Mouse (Mus musculus) spleen, adult 12 weeks (tissue): ENCODE results near the gene Tspan11.
A peak's percentile ranks its signal among the peaks of the same experiment; 100 is the strongest.

Experiments
- DNase-seq: peaks from one replicate; pipeline ENCODE4 v3.0.0; 2022; ENCODE audit warnings: low spot score

The Tspan11 gene

DNA sequence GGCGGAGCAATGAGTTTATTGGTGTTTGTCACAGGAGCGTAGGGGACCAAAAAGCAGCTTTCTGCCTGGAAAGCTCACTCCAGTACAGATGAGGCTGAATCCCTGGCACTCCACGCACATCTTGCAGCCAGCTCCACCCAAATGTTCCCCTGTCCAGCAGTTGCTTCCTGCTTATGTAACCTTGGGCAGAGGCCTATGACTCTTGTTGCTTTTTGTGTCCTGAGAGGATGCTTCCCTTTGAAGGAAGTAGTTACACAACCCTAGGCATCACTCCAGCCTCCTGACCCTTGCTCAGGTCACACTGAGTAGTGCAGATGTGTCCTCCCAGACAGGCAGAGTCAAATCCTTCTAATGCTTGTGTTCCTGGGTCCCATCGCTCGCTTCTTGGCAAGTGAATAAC lies 46.5 kb downstream of the Tspan11 start:
- DNase-seq, result no peak

DNA sequence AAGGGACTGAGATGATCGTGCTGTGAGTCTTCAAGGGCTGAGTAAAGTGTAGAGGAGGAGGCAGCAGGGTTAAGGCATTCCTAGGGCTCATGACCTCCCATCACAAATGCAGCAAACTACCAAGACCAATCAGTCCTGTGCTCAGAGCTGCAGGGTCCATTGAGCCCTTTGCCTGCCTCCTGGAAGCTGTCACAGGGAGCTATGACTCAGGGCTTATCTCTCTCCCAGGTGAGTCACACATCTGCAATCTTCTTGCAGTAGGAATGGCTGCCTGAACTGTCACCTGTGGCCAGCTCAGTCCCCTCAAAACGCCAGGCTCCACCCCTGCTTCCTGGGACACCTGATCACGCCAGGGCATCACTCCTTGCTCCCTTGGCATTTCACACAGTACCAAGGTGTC lies 47.7 kb downstream of the Tspan11 start:
- DNase-seq, result no peak

DNA sequence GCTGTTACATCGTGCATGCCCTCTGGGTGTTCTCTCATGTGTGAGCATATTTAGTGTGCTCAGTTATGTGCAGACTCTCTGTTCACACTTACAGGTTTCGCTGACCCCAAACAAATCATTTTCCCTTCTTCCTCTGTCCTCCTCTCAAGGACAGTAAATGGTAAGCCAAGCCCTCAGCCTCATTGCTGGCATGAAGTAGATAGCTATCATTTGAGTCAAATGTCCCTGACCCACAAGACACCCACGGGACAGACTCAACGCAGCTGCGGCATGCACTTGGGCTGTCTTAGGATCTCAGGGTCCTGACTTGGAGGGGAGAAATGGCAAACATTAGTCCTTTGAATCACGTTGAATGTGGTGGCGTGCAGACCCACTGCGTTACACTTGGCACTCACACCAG lies 55.0 kb downstream of the Tspan11 start:
- DNase-seq, result no peak

DNA sequence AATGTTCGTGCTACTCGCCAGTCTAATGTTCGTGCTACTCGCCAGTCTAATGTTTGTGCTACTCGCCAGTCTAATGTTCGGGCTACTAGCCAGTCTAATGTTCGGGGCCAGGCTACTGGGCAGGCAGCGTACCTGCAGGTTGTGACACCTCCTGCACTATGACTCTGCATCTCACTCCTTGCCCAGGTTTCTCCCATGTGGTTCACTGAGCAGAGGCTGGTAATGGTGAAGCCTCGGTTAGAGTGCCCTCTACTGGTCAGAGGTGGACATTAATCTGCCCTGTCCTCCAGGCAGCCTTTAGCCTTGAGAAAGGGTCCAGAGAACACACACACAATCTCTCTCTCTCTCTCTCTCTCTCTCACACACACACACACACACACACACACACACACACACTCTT lies 58.3 kb downstream of the Tspan11 start:
- peak; percentile 8 for DNase-seq

DNA sequence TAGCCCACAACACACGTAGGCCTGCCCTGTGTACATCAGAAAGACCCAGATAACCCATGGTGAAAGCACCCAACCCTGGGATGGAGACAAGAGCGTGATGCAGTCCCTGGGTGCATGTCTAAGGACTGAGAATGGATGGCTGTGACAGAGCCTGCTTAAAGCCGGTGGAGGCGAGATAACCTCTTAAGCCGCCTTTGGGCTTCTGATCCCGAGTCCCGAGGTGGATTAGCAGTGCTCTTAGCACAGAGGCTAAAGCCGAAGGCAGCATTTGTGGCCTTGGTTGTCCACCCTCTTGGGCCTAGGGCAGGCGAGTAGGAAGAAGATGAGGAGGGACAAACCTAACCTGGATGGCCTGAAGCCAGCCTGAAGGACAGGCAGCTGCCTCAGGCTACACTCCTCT lies 61.3 kb downstream of the Tspan11 start:
- no peak for DNase-seq

DNA sequence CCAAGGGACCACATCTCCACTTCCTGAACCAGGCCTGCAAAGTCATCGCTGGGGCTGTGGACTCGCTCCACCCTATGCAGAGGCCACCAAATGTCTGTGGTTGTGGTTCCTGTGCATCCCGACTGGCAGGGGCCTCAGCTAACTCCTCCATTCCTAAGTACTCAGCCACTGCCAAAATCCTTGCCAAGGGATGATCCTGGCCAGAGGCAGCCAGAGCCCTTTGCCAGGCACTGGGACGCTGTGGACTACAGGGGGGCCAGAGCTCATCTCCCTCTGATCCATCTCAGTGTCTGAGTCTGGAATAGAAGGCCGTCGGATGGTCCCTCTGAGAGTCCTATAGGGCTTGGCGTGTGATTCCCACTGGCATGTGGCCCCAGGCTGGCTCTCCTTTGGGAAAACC lies 62.5 kb downstream of the Tspan11 start:
- no peak for DNase-seq

DNA sequence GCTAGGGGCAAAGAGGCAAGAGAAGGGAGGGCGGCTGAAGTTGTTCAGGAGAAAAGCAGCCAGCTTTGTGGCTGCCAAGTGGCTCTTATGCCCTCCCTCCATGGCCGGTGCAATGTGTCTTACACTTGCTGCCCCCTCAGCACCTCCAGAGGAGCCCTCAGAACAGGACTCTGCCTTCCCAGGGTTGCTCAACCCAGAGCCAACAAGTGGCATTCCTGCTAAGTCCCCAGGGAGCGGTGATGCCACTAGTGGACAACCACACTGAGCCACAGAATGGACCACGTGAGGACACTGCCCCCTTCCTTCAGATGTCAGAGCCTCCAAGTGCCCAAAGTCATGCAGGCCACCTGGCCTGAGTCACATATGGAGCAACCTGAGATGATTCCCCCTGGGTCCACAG lies 65.7 kb downstream of the Tspan11 start:
- no peak for DNase-seq

DNA sequence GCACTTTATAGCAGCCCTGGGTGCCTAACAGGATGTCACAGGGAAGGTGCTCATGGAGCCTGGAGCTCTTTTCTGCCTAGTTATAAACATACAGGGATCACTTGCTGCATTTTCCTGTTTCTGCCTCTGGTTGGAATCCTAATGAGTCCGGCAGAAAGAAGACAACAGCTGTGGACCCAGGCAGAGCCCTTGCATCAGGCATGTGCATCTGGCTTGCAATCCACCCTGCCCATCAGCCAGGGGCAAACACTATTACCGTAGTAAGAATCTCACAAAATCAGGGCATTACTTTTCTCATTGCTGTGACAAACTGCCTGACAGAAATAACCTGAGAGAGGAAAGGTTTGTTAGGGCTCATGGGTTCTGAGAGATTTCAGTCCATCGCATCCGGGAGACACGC lies 68.8 kb downstream of the Tspan11 start:
- DNase-seq, result no peak

DNA sequence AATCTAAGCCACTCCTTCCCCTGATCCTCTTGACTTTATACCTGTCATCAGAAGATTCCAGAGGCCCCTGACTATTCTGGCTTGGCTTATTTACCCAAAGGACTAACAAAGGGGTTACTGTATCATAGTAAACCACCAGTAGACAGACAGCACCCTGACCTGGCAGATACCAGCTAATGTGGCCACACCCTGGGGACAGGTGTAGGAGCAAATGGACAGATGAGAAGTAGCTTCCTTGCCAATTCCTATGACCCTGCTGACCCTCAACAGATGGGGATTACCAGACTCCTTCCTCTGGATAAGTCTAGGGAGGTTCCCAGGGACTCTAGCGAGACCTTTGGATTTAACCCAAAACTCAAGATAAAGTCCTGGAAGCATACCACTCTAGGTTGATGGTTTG lies 72.8 kb downstream of the Tspan11 start:
- DNase-seq, result no peak

DNA sequence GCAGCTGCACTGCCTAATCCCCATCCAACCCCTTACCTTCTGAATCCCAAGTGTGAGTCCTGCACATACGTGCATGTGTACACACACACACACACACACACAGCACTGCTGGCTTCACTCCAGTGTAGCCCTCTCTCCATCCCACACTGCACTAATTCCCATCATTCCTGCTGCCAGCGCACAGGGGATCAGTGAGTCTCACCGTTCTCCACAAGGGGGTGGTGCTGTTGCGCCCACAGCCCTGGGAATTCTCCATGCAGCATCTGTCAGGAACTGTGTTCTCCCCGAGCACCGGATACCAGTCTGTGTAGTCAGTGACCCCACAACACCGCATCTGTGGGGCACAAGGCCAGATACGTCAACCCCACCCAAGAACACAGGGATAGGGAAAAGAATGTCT lies 78.1 kb downstream of the Tspan11 start:
- DNase-seq, result no peak

DNA sequence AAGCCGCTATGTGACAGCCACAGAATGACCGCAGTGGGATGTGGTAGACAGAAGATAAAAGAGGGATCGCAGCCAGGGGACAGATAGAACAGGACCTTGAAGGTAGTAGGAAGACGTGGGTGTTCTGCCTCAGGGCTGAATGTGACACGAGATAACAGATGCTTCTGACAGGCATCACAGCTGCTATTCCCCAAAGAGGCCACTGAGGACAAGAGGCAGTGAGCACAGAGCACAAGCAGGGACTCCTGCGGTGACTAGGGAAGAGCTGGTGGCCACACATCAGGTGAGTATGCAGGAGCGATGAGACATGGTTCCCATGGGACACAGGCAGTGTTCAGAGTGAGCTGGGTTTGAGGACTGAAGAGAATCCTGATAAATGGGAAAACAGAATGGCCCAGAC lies 82.3 kb downstream of the Tspan11 start:
- DNase-seq, result no peak

DNA sequence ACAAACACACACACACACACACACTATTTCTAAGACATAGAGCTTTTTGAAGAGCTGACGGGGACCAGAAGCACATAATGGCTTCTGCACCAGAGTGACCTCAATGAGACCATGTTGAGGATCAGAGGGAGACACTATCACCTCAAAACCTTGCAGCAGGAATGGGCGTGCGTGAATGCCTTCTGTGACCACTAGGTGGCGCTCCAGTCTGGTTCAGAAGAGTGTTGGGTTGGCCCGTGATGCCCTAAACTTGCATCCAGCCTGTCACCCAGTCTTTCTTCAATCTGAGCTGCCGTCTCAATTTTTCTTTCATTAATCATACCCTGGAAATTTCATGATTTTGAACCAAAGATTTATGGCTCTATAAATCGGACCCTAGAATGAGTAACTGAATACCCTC lies 82.7 kb downstream of the Tspan11 start:
- peak; percentile 19 for DNase-seq

DNA sequence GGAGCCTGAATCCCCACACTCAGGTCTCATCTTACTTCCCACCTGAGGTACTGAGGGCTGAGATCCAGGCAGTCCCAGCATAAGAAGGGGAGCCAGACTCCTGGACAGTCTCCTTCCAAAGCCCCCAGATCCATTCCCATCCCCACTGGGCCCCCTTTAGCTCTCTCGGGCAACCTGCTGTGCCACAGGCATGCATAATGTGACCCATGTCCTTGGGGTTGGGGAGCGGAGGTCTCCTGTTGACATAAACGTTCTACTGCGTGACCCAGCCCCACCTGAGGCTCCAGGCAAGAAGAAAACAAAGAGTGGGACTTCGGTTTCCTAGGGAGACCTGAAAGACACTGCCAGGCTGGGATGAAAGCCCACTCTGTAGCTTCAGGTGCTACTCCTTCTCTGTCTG lies 83.5 kb downstream of the Tspan11 start:
- no peak for DNase-seq

DNA sequence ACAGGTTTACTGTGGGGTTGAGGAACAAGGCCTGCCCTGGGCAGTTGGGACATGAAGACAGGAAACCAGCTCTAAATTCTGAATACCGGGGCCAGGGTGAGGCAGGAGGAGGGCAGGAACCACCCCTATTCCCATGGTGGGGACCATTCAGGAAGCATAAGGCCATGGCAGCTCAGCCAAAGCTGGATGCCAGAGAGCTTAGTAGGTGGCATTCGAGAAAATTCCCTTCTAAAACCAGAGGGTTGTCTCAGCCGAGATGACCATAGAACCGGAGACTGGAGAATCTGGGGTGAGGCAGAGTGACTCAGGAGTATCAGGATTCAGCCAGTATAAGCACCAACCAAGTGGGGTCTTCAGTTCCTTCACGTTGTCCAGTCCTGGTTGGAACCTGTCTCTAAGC lies 84.5 kb downstream of the Tspan11 start:
- no peak for DNase-seq

DNA sequence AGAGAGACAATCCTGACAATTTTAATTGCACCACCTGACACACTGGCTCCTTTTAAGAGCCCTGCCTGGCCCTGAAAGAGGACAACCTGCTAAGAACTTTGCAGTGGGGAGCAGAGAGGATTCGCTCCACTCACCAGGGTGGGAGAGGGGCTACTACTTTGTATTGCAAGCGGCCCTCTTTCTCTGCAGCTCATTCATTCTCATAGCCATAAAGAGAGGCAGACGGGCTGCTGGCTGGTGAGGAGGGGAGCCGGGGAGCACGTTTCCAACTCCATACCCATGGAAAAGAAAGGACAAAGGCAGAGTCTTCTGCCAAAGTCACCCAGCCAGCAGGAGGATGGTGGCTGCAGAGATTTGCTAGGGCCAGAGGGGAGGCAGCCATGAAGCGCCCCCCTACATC lies 86.2 kb downstream of the Tspan11 start:
- no peak for DNase-seq

DNA sequence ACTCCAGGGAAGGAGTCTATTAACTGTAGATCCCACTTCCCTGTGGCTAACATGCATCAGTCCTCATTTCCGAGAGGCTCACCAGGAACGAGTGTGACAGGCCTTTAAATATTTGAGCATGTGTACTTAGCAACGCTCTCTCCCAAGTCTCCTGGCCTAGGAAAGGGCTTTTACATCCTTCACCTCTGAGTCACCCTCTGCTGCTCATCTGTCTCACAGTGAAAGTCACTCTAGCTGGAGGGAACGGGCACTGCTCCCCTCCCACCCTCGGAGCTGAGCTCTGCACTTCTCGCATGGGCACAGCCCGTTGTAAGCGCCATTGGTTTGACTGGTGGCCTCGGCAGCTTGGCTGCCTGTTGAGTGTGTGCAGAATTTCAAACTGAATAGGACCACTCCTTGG lies 86.6 kb downstream of the Tspan11 start:
- no peak for DNase-seq

DNA sequence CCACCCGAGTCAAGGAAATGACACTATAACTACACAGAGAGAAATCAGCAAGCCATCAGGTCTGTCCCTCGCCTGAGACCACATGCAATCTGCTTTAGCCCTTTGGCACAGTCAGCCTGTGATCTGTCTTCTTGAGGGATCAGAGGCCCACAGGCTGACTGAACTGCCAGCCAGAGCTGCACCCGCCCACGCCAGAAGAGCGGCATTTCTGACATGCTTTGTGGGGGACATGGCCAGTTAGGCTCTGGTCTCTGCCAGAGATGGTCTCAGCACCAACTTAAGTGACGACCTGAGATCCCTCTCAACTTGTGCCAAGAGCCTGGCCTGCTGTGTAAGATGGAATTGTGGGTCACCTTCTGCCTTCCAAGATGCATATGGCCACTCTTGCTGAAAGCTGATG lies 89.3 kb downstream of the Tspan11 start:
- no peak for DNase-seq

DNA sequence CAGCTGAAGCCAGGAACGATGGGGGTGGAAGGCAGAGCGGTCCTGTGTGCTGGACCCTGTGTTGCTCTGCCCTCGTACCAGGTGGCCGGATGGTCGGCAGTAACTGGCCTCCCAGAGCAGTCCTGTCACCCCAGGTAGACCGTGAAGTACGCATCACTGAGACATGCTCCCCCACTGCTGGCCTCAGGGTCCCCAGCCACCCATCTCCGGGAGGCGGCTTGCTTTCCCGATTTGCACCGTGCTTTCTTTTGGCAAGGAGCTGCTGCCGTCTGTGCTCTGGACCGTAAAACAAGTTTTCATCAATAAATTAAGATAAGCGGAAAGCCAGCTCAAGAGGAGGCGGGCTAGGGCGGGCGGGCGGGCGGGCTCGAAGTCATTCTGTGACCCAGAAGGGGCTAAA lies 91.6 kb downstream of the Tspan11 start:
- DNase-seq, result no peak

DNA sequence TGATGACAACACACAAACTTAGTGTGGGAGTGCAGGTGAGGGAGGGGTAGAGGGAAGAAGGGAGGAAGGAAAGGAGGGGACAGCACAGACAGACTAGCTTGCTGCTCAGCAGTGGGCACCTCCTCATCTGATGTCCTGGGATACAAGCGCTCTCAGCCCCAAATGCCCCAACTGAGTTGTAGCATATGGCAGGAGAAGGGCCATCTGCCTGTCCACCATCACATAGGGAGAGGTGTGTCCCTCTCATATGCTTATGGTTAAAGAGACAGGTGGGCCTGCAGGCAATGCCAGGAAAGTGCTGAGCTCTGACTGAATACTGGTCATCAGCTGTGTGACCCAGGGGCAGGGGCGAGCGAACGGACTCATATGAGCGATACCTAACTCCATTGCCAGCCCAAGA lies 92.4 kb downstream of the Tspan11 start:
- no peak for DNase-seq

DNA sequence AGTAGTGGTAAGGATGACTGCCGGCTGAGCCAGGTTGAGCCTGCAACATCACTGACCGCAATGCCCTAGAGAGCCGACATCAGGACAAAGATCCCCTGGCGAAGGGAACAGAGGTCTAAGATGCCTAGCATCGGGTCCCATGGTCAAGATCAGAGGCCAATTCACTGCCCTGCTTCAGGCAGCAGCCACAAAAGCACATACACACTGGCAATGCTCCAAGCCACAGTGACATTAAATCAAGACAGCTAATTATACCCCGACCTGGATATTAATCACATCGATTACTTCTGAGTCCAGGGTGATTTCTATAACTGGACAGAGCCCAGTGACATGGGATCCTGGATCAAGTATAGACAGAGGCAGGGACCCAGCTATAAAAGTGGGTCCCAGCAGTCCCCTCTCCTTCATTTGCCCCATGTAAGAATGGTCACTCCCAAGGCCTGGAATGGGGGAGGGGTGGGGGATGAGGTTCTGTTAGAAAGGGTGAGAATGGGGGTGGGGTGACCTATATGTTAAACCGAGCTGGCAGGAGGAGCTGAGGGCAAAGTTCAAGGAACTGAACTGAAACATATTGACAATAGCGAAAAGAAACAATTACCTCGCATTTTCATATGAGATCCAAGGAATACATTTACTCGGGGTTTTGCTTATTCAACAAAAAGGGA lies 93.1 kb downstream of the Tspan11 start:
- DNase-seq, result no peak

DNA sequence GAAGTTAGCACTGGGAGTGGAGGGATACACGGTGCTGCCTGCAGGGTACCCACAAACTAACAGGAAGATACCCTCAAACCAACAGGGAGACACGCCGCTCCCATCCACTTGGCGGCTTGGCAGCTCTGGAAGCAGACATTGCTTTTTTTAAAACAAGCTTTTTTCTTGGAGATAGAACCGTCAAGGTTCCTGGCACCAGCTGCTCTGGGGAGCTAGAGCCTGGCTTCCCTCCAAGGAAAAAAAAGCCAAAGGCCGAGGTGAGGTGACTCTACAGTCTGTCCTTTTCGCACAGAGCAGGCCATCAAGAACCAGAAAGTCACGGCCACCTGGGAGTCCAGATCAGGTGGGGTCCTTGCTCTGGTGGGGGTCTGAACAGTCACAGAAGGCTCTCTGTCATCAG lies 93.8 kb downstream of the Tspan11 start:
- DNase-seq, result no peak

DNA sequence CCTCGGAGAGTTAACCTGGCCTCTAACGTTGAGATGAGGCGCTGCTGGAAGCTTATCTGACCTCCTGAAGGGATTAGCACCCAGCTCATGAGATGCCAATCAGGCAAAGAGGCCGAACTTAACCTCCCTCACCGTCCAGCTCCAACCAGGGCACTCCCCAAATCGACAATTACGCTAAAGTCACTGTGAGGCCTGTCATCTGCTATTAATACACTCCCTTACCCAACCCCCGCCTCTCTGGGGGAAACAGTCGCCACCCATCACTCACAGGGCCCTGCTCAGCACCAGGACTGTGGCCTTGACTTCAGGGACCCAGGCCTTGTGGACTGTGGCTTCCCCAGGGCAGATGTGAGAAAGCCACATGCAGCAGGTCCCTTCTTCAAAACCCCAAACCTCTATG lies 99.0 kb downstream of the Tspan11 start:
- no peak for DNase-seq

DNA sequence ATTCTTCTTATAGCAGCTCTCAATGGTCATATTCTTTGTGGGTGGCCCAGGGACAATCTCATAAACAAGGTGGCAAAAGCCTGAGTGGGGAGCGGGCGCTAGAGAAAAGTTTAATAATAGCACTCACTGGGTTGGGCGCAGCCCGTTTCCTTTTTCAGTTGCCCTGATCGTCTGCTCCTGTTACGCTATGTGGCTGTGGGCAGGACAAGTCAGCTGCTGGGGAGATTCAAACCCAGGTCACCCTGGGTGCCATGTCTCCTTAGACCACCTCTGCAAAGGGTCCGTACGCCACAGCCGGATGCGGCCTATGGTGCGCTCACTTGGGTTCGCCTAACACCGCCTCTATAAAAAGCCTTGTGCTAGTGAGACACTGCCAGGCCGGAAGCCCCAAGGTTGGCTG lies 100.0 kb downstream of the Tspan11 start:
- no peak for DNase-seq

DNA sequence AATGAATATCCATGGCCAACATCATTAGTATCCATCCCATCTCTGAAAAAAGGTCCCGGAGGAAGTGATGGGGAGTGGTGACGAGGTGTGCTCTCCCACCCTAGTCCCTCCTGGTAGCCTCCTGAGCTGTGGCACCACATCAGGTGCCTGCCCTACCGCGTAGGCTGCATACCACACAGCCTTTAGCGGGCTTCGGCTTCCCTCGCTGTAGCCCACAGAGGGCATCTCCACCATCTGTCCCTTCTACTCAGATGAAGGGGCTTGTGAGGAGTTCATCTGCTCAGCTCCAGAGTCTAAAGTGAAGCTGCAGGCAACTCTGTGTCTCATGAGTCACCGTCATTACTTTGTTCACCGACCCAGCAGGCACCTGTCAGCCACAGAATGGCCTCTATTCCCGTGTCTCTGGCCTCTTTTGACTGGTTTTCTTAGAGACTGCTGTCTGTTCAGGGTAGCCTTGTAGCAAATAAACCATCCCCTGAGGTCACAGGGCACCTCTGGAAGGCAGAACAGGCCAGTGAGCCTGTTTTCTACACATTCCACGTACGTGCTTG lies 101.6 kb downstream of the Tspan11 start:
- no peak for DNase-seq
